Mouse (Mus musculus) right cerebral cortex, postnatal 25 days (tissue): ENCODE results near the gene Ccdc177.
"Not testable (repeated sequence)": the region's sequence is repeated elsewhere in the genome, so short reads cannot be mapped to it uniquely, and the experiment has no call there.

ENCODE experiments used
- DNase-seq: peaks from one replicate; pipeline ENCODE4 v3.0.0; 2022

Ccdc177 gene

GRCm38 (mm10) chr12:80760396-80760801 is at the start of gene Ccdc177:
Gene Ccdc177, minus strand, starts transcription at chr12:80760687.
- DNase-seq = peak; percentile 81

GRCm38 (mm10) chr12:80810005-80810404 is 49.5 kb upstream of the Ccdc177 start:
- DNase-seq = no peak

- DNase-seq = no peak
These were observed 47.1 kb upstream of the Ccdc177 start for GRCm38 (mm10) chr12:80807451-80808085.

DNA sequence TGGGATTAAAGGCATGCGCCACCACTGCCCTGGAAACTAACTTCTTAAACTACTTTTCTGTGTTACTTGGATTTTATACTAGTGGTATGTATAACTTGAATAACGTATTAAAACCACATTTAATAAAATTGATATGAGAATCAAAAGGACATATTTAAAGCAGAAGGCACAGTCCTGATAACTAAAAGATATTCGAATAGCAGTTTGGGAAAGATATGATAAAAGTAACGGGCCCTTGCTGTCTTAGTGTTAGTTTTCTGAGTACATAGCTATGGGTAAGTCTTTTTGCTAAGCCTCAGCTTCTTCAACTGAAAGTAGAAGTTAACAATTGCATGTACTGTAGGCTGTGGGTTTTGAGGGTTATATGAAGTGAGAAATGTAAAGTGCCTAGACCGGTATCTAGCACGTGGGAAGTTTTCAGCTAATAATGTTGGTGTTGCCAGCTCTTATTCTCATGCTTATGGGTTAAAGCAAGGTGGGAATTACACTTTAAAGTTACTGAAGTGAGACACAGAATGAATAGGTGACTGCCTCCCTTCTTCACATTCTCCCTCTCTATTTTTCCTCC is 44.5 kb upstream of the Ccdc177 start:
- no peak for DNase-seq

DNA sequence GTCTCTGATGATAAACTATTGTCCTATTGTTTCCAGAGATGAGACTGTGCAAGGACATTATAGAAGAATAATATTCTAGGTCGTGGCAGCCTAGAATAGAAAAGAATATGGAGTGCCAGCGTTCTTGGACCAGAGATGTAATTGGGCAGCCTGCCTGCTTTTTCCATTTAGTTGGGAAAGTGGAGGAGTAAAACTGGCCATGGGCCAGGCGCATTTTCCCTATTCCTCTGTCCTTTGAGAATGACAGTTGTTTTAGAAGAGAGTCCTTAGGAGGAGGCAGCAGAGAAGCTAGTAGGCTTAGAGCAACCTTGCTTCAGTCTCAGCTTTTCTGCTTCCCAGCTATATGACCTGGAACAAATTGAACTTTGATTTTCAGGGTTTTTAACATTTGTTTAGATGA is 43.4 kb upstream of the Ccdc177 start:
- DNase-seq = peak; percentile 68

DNA sequence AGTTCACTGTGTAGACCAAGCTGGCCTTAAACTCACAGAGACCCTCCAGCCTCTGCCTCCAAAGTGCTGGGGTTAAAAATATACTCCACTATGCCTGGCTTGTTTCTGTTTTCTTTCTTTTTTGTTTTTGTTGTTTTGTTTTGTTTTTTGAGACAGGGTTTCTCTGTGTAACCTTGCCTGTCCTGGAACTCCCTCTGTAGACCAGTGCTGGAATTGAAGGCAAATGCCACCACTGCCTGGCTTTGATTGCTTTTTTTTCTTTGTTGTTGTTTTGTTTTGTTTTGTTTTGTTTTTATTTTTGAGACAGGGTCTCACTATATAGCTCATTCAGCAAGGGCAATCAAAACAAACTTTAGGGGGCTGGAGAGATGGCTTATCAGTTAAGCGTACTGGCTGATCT is 41.0 kb upstream of the Ccdc177 start:
- DNase-seq = no peak

GRCm38 (mm10) chr12:80800156-80800555 is 39.7 kb upstream of the Ccdc177 start:
- DNase-seq = no peak

DNA sequence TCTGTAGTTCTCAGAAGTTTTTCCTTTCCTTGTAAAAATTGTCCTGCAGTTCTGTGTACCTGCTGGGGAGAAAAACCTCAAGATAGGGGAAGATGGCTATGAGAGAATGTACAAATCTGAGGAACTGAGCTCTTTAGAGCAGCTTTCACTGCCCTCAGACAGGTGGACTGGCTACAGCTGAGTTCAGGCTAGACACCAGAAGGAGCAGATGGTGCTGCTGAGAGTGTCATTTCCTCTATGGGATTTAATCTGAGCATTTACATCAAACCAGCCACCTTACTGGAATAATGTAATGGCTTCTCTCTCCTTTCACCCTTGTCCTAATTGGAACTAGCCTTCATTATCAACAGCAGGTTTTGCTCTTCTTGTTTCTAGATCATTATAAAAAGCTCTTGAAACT is 37.8 kb upstream of the Ccdc177 start:
- DNase-seq = no peak

DNA sequence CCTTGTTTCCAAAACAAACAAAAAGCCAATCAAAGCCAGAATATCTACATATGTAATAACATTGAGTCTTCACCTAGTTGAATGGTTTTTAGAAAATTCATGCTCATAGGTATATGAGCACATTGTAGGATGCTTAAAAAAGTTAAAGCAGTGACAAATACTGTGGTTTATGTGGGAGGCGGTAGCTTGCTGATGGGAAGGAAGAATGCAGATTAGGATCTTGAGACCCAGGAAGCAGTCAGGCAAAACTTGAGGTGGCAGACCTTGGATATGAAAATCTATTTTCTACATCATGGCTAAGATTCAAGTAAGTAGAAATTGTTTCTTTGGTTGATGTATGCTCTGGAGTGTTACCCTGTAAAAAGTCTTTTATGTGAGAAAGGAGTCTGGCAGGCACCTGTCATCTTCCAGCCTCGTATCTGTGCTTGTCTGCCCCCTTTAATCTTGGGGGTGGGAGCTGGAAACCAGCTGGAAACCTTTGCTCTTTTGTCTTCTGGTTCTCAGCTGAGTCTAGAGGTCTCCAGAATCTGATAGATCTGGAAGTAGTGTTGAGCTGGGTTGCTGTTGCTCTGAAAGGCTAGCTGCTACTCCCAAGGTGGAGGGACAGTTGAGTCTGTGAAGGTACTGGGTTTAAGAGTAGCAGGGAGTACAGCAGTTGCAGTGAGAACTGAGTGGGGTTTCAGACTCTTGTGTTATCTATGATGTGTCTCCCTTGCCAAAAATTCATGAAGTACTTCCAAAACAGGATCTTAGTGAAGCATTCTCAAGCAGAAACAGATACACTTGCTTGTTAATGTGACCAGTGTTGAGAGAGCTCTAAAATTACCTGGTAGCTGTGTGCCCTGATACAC is 34.7 kb upstream of the Ccdc177 start:
- no peak for DNase-seq

GRCm38 (mm10) chr12:80794522-80794921 is 34.0 kb upstream of the Ccdc177 start:
- DNase-seq = no peak

- DNase-seq = no peak
These were observed 33.0 kb upstream of the Ccdc177 start for GRCm38 (mm10) chr12:80793535-80793934.

- DNase-seq = no peak
These were observed 32.4 kb upstream of the Ccdc177 start for GRCm38 (mm10) chr12:80792867-80793266.

DNA sequence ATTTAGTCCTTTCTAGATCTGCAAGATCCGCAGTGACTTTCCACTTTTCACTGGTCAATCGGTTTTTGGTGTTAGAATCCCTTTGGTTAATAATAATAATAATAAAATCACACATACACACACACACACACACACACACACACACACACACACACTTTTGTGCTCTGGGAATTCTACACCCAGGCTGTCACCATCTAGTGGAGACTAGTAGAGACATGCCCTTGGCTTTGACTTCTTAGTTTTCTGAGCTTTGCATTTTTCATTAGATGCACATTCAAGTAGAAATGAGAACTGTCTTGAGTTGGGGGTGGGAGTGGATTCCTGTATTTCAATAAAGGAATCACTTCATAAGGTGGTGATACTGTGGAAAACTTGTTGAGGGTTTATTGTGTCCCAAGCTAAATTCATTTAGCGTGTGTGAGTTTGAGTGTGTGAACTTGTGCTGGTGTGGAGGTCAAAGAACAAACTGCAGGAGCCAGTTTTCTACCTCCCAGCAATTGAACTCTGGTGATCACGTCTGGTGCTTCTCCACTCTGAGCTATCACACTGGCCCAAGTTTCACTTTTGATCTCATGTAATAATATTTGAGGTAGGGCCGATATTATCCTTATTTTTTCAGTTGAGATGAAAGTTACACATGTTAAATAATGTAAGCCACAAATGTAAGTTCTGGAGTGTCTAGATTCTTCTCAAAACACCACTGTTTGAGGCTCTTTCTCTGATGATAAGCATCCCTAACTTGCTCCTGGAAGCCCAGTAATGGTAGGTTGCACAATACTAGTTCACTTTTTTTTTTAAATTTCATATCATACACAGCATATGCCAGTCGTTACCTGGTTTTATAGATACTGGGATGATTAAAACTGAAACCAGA is 31.3 kb upstream of the Ccdc177 start:
- no peak for DNase-seq

GRCm38 (mm10) chr12:80790700-80791570 is 30.4 kb upstream of the Ccdc177 start:
- no peak for DNase-seq

GRCm38 (mm10) chr12:80789849-80790694 is 29.6 kb upstream of the Ccdc177 start, which contains the start of gene Susd6:
Gene Susd6, plus strand, starts transcription at chr12:80790510.
- DNase-seq = peak; percentile 99

GRCm38 (mm10) chr12:80789276-80789675 is 28.8 kb upstream of the Ccdc177 start:
- not testable (repeated sequence) for DNase-seq

GRCm38 (mm10) chr12:80788188-80788587 is 27.7 kb upstream of the Ccdc177 start:
- DNase-seq = no peak

- DNase-seq = no peak
These were observed 27.1 kb upstream of the Ccdc177 start for GRCm38 (mm10) chr12:80787604-80788003.

DNA sequence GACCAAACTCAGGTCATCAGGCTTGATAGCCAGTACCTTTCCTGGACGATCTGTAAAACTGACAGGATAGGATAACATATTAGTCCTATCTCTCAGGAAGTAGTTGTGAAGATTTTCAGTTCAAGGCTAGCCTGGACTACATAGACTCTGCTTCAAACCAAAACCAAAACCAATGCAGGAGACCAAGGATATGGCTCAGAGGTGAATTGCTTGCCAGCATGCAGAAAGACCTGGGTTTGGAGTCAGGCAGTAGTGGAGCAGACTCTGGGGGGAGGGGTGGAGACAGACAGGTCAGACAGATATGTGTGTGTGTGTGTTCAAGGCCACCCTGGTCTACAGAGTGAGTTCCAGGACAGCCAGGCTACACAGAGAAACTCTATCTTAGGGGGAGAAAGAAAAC is 26.1 kb upstream of the Ccdc177 start:
- no peak for DNase-seq

- no peak for DNase-seq
These were observed 25.1 kb upstream of the Ccdc177 start for GRCm38 (mm10) chr12:80785597-80785996.

GRCm38 (mm10) chr12:80785005-80785404 is 24.5 kb upstream of the Ccdc177 start:
- DNase-seq = no peak
